Mouse (Mus musculus): ENCODE measurements at regions not wholly inside any gene's neighbourhood (a gene's known extent, or its start where the extent isn't known, plus 50 kb on each side); places are given as distances from the start of the nearest gene placed in this dataset.

GRCm38 (mm10) chr13:81008864-81009766 is 125.9 kb downstream of the Arrdc3 start:
- DNase-seq (ENCODE audit: low spot score in 2 of 2): no peak

DNA sequence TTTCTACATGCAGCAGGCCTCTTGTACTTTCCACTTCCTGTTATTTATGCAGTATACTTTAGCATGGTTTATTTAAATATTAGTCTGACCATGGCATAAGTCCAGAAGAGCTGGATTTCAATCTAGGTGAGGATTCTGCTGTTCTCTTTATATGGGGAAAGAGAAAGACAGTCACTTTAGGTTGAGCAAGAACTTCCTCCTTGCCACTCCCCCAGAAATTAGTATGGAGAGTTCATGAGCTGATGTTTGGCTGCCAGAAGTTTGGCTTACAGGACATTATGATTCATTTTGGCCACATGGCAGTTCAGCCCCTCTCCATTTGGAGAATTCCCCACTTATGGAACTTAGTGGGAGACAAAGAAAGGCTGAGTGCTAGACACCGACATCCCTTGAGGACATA is 130.8 kb downstream of the Arrdc3 start:
- DNase-seq (ENCODE audit: low spot score in 2 of 2): no peak

DNA sequence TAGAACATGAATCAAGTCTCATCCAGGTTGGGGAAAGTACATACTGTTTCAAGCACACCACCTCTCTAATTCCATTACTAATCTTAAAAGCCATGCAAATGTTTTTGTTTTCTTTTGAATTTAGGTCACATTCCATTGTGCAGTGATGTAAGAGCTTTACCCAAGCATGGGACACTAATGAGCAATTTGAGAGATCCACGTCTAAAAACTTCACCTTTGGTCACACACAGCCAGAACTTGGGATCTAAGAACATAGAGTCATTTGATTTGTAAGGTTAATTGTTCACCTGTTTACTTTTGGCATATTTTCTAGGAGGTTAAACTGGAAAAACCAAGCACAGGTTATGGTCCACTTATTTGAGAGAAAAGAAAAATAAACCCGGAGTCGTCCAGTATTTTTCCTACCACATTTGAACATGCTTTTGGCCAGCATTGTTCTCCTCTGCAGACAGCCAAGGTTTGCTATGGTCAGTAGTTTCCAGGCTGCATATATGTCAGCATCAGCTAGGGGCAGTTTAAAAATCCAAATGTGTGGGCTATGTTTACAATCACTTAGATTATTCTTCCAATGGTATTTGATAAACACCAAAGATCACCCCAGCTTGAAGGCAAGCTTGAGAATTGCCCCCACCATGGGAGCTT is 137.0 kb downstream of the Arrdc3 start:
- no peak for DNase-seq (ENCODE audit: low spot score in 2 of 2)

- DNase-seq (ENCODE audit: low spot score in 2 of 2): no peak
Measured at GRCm38 (mm10) chr13:81020811-81021210, 137.6 kb downstream of the Arrdc3 start.

GRCm38 (mm10) chr13:81022410-81022809 is 139.2 kb downstream of the Arrdc3 start:
- peak; percentile 3 to 7 for DNase-seq (ENCODE audit: low spot score in 2 of 2)

GRCm38 (mm10) chr13:81025241-81025760 is 142.1 kb downstream of the Arrdc3 start:
- peak; percentile 3 to 13 for DNase-seq (ENCODE audit: low spot score in 2 of 2)

DNA sequence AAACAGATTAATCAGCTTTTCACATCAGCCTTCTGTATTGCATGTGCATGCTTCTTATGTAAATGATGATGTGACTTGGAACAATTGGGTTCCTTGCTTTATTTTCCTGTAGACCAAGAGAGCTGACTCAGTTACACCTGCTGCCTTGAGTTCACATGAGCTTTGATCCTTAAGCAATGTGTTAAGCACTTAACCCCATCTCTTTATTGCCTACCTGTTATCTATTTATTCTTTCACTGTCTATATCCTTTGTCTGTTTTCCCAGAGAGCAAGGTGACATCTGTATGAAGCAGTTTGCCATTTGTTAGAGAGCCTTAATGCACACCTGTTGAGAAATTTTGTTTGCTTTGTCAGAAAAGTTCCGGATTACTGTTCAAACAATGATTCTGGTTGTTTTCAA is 154.1 kb downstream of the Arrdc3 start:
- DNase-seq (ENCODE audit: low spot score in 2 of 2): no peak

DNA sequence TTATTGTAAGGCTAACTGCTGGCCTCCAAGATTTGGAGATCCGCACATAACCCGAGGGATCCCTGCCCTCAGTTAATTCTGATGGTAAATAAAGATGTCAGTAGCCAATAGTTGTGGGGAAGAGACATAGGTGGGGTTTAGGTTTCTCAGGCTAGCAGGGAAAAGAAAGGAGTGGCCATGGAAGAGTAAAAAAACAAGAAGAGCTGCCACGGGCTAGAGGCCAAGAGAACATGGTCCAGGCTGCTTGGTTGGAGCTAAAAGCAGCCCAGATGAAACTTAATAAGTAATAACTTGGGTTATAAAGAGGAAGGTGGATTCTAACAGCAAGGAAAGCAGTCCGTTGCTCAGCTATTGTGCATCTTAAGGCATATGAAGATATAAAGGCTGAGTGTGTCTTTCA is 155.6 kb downstream of the Arrdc3 start:
- no peak for DNase-seq (ENCODE audit: low spot score in 2 of 2)

GRCm38 (mm10) chr13:81040494-81040893 is 157.3 kb downstream of the Arrdc3 start:
- no peak for DNase-seq (ENCODE audit: low spot score in 2 of 2)

DNA sequence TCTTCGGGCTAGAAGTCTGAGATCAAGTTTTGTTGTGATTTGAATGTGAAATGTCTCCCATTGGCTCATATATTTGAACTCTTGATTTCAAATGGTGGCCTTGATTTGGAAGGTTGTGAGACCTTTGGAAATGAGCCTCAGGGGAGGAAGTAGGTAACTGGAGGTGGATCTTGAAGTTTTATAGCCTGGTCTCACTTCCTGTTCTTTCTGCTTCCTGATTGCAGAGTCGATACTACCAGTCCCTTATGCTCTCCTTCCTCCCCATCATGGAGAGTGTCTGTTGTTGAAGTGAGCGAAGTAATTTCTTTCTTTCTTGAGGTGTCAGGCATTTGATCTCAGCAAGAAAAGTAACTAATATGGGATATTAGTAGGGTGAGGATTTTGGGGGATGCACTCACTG is 158.5 kb downstream of the Arrdc3 start:
- DNase-seq (ENCODE audit: low spot score in 2 of 2): no peak

Measured in spleen, postnatal 36 days (tissue).